In genomic region chr10:86070751-86071150, GRCm38 (mm10) we compare ENCODE assay signal across 29 mouse cellular contexts. TPM values are rescaled to one million over a fixed set of nuclear protein-coding genes. Genes with fewer than 3 reads are reported as not detected.
"Had no signal": no experiment of that assay in that cellular context is flagged by ENCODE, and none has a peak within 500 bp of the region (broad histone marks: within the 10 kb centered on the region; RNA-seq: fewer than 3 reads in every experiment).

No protein-coding gene starts in this region.

- H3K9me3 ChIP-seq: heart, embryonic 15.5 days; intestine, embryonic 15.5 days; liver, embryonic 13.5 days; liver, embryonic 15.5 days had no signal

- H3K36me3 ChIP-seq: heart, embryonic 13.5 days; heart, embryonic 15.5 days; intestine, embryonic 15.5 days; limb, embryonic 12.5 days; liver, embryonic 13.5 days; liver, embryonic 15.5 days had no signal

- H3K4me2 ChIP-seq: heart, embryonic 11.5 days; heart, embryonic 13.5 days; heart, embryonic 15.5 days; hindbrain, embryonic 14.5 days; intestine, embryonic 15.5 days; limb, embryonic 12.5 days; liver, embryonic 11.5 days; liver, embryonic 13.5 days; liver, embryonic 15.5 days had no signal

- H3K27me3 ChIP-seq: heart, embryonic 15.5 days; intestine, embryonic 15.5 days; limb, embryonic 12.5 days; liver, embryonic 13.5 days; liver, embryonic 15.5 days had no signal

- H3K4me1 ChIP-seq: heart, embryonic 13.5 days; heart, embryonic 15.5 days; liver, embryonic 13.5 days; liver, embryonic 15.5 days had no signal

- H3K9ac ChIP-seq: heart, embryonic 13.5 days; heart, embryonic 15.5 days; hindbrain, embryonic 14.5 days; intestine, embryonic 15.5 days; limb, embryonic 12.5 days; liver, embryonic 13.5 days; liver, embryonic 15.5 days had no signal

- H3K27ac ChIP-seq: gastrocnemius, adult 2 months; heart, adult 2 months; heart, embryonic 13.5 days; heart, embryonic 15.5 days; hindbrain, embryonic 14.5 days; intestine, embryonic 15.5 days; layer of hippocampus, adult 2 months; limb, embryonic 12.5 days; liver, embryonic 13.5 days; liver, embryonic 15.5 days had no signal

- H3K4me3 ChIP-seq: gastrocnemius, adult 2 months; heart, adult 2 months; heart, embryonic 13.5 days; heart, embryonic 15.5 days; intestine, embryonic 15.5 days; layer of hippocampus, adult 2 months; limb, embryonic 12.5 days; liver, embryonic 13.5 days; liver, embryonic 15.5 days had no signal

- ATAC-seq: forebrain, embryonic 16.5 days; hindbrain, embryonic 16.5 days; inflammation-experienced regulatory T-cells, adult 6 months; intestine, embryonic 15.5 days; intestine, postnatal 0 days had no signal

- DNase-seq: gastrocnemius, adult 2 months; gastrocnemius, postnatal 10 days; gastrocnemius, postnatal 25 days; heart, adult 2 months; heart, postnatal 14 days; heart, postnatal 4 days; kidney, postnatal 10 days; kidney, postnatal 4 days; left cerebral cortex, postnatal 4 days; liver; liver, embryonic 13.5 days had no signal

RNA-seq across cellular contexts. Expression of gene Bpifc, which starts 59.1 kb away (rescaled TPM):
- total RNA-seq: gastrocnemius, adult 2 months; gastrocnemius, postnatal 10 days; gastrocnemius, postnatal 25 days; gastrocnemius, postnatal 4 days; heart, adult 2 months; heart, postnatal 14 days; heart, postnatal 4 days; layer of hippocampus, adult 2 months; layer of hippocampus, postnatal 10 days; left cerebral cortex, postnatal 10 days; left cerebral cortex, postnatal 25 days; left cerebral cortex, postnatal 4 days had no signal
- polyA plus RNA-seq: forebrain, embryonic 16.5 days; heart, adult 2 months; heart, embryonic 11.5 days; heart, embryonic 13.5 days; heart, embryonic 15.5 days; heart, postnatal 0 days; hindbrain, embryonic 14.5 days; inflammation-experienced regulatory T-cells, adult 6 months; intestine, postnatal 0 days; liver, embryonic 11.5 days; liver, embryonic 13.5 days had no signal
